Mouse (Mus musculus) heart, embryonic 13.5 days (tissue): ENCODE measurements around the gene Uggt1. TPM values are rescaled to one million over a fixed set of nuclear protein-coding genes. Genes with fewer than 3 reads are reported as not detected.

Experiments used
- ATAC-seq: fragments of 200-750 bp; cut with Nextera tagmentation; 2 replicates; pipeline ENCODE4 v1.8.0; 2017; ENCODE audit warnings: moderate TSS enrichment; ENCODE audit not compliant: insufficient number of reproducible peaks, low FRiP score, low TSS enrichment; ENCODE audit errors: extremely low read depth
- H3K27ac ChIP-seq: fragments of 300-500 bp; sonication (generic); replicated peaks from 2 replicates; pipeline ENCODE4 v1.5.1; 2015; ENCODE audit warnings: moderate library complexity, mild to moderate bottlenecking, inconsistent platforms
- H3K27me3 ChIP-seq: fragments of 300-500 bp; sonication (generic); replicated peaks from 2 replicates; pipeline ENCODE4 v1.6.1; 2015; ENCODE audit warnings: mild to moderate bottlenecking, inconsistent platforms
- H3K36me3 ChIP-seq: fragments of 300-500 bp; sonication (generic); 2 replicates; pipeline ENCODE4 v1.6.1; 2015; ENCODE audit warnings: mild to moderate bottlenecking, inconsistent platforms
- H3K4me1 ChIP-seq: fragments of 300-500 bp; sonication (generic); 2 replicates; pipeline ENCODE4 v1.6.1; 2015; ENCODE audit warnings: inconsistent platforms
- H3K4me2 ChIP-seq: fragments of 300-500 bp; sonication (generic); 2 replicates; pipeline ENCODE4 v1.6.1; 2015; ENCODE audit warnings: inconsistent platforms, mild to moderate bottlenecking, moderate library complexity
- H3K4me3 ChIP-seq: fragments of 300-500 bp; sonication (generic); 2 replicates; pipeline ENCODE4 v1.5.1; 2015; ENCODE audit warnings: moderate library complexity, mild to moderate bottlenecking, inconsistent platforms
- H3K9ac ChIP-seq: fragments of 300-500 bp; sonication (generic); 2 replicates; pipeline ENCODE4 v1.6.1; 2015; ENCODE audit warnings: inconsistent platforms, mild to moderate bottlenecking, moderate library complexity
- H3K9me3 ChIP-seq: fragments of 300-500 bp; sonication (generic); 2 replicates; pipeline ENCODE4 v1.6.1; 2016; ENCODE audit warnings: inconsistent platforms
- WGBS: fragments of 180-500 bp; shearing (Covaris S2); methylation state at CpG from one replicate; pipeline ENCODE4 v1.1.7; 2015; ENCODE audit warnings: mixed read lengths; 5-methylcytosine and 5-hydroxymethylcytosine counted together
- polyA plus RNA-seq: library from polyadenylated mRNA; unstranded; fragments of >200 nt; fragmentation: Nextera tagmentation; extraction: Ambion mirVana; gene quantifications from 2 replicates; pipeline ENCODE4 v1.2.1, GENCODE M21; 2015

Gene Uggt1
- polyA plus RNA-seq, 1 experiment from 2014 or later: 32.7 TPM

DNA sequence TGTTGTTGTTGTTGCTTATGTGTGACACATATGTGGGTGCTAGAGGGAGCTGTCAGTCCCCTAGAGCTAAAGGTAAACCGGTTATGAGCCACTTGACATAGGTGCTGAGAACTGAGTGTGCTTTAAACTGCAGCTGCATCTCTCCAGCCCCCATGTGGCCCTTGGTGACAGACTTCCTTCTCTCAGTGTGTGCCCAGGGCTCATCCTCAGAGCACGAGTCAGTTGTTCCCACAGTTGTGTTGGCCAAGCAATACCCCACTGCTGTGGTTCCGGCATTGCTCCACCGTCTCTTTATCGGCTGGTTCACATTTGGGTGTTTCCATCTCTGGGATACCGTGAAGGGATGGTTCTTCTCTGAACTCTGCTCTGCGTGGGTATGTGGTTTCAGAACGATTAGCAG lies 12.8 kb upstream of the Uggt1 start:
- H3K9me3 ChIP-seq: peaks cover 9% of the 10 kb centered on the region
- peaks cover 32% of the 10 kb centered on the region for H3K27me3 ChIP-seq
- H3K4me2 ChIP-seq: no peak overlapping the region
- no peaks in the 10 kb centered on the region for H3K36me3 ChIP-seq
- WGBS: 83% methylated on average over 8 of the region's 8 CpGs
- H3K4me3 ChIP-seq: no peak overlapping the region
- no peak overlapping the region for H3K9ac ChIP-seq
- H3K27ac ChIP-seq: no peak overlapping the region
- ATAC-seq: no peak
- peaks cover 22% of the 10 kb centered on the region for H3K4me1 ChIP-seq

DNA sequence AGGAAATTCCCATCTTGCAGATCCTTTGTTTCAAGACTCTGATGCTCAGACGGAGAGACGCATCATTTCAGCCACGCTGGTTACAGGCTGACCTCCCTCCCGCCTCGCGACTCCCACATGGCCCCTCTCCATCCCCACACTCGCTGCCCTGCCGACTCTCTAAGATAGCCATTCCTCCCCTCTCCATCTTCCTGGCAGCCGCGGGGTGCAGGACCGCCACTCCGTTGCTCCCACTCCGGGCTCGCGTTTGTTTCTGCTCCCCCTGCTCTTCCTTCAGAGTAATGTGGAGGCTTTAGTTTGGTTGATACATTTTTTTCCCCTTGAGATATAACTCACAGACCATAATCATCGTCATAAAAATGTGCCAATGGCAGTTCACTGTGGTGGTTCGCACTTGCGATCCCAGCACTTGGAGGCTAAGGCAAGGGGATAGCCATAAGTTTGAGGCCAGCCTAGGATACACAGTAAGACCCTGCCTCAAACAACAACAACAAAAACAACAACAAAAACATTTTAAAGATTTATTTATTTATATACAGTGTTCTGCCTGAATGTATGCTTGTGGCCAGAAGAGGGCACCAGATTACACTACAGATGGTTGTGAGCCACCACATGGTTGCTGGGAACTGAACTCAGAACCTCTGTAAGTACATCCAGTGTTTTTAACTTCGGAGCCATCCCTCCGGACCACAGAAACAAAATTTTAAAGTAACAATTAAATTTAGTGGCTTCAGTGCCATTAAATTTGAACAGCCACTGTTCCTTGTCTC lies 11.5 kb upstream of the Uggt1 start:
- H3K36me3 ChIP-seq: no peaks in the 10 kb centered on the region
- peaks cover 22% of the 10 kb centered on the region for H3K4me1 ChIP-seq
- H3K9ac ChIP-seq: 0 out of 2 replicates have a peak overlapping the region, but pooled peaks have one; percentile 16
- ATAC-seq: no peak
- 23% methylated on average over 20 of the region's 20 CpGs for WGBS
- H3K4me2 ChIP-seq: peak overlapping the region; percentile 29
- no peak overlapping the region for H3K4me3 ChIP-seq
- H3K9me3 ChIP-seq: peaks cover 9% of the 10 kb centered on the region
- peaks cover 32% of the 10 kb centered on the region for H3K27me3 ChIP-seq
- H3K27ac ChIP-seq: peak overlapping the region; percentile 78

DNA sequence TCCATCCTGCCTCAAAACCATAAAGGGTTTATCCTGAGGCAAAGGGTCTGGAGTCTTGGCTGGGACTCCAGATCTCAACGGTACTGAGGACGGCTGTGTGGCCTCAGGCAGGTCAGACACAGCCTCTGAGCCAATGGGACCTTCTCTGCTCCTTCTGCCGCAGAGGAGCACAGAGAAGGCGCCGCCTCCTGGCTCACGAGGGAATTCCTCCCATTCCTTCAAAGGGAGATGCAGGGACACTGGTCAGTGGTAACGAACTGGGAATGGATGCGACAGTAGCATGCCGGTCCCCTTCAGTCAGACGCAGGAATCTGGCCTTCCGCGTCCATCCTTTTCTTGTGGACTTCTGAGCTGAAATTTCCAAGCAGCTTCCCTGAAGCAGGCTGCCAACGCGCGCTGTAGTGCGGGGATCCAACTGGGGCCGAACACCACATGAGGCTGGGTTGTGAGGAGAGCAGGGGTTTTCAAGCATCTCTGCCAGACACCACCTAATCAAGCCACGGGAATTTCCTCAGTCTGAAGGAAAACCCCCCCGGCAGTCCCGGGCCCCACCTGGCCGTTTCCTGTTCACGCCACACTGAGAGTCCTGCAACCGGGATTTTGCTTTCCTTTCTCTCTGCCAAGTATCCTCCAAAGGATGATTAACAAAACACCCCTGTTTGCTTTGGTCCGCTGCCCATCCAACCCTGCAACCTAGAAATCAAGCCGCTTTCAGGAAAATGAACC lies 10.3 kb upstream of the Uggt1 start:
- Histone ChIP-seq H3K36me3 (no peaks in the 10 kb centered on the region), H3K9ac (peak overlapping the region; percentile 62), H3K4me3 (peak overlapping the region; percentile 33), H3K27me3 (peaks cover 32% of the 10 kb centered on the region), H3K9me3 (peaks cover 9% of the 10 kb centered on the region), H3K4me2 (peak overlapping the region; percentile 63), H3K27ac (peak overlapping the region; percentile 78), H3K4me1 (peaks cover 22% of the 10 kb centered on the region)
- WGBS: 8% methylated on average over 25 of the region's 25 CpGs
- ATAC-seq: no peak

DNA sequence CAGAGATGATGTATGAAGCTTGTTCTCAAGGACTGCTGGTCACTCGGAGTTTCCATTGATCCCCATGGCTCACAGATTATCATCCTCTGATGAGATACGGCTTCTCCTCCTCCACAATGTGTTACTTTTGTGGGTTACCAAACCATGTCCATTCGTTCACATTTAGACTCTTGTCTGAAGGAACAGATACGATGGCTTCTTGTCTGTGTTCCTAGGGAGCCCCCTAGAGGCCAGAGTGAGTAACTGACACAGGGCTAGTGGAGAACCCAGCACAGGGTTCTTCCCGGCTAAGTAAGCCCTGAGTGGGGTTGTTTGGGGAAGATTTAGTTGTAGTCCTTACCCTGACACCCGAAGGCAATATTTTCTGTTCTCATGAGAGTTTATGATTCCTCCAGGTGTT lies 8.3 kb upstream of the Uggt1 start:
- peak; percentile 49; the same call in 1 of the 2 replicates for ATAC-seq
- H3K27me3 ChIP-seq: peaks cover 32% of the 10 kb centered on the region
- 6% methylated on average over 6 of the region's 6 CpGs for WGBS
- no peaks in the 10 kb centered on the region for H3K36me3 ChIP-seq
- no peak overlapping the region for H3K27ac ChIP-seq
- H3K9ac ChIP-seq: no peak overlapping the region
- H3K4me1 ChIP-seq: peaks cover 22% of the 10 kb centered on the region
- no peak overlapping the region for H3K4me2 ChIP-seq
- no peak overlapping the region for H3K4me3 ChIP-seq
- H3K9me3 ChIP-seq: peaks cover 9% of the 10 kb centered on the region

DNA sequence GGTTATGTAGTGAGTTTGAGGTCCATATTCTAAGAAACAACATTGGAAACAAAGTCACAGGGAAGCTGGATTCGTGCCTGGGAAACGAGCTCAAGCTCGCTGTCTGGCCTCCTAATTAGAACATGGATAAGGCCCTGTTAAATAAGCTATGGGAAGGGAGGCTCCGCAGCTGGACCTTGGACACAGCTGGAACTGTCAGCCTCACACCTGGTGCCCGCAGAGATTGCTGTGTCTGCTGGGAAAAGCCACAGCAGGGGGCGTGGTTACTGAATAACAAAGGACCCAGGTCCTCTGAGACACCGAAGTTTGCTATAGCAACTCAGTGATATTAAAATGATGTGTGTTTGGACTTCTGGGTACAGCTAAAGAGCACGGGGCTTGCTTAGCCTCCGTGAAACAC lies 6.9 kb upstream of the Uggt1 start:
- WGBS: 17% methylated on average over 9 of the region's 9 CpGs
- ATAC-seq: no peak
- H3K4me2 ChIP-seq: no peak overlapping the region
- no peaks in the 10 kb centered on the region for H3K36me3 ChIP-seq
- H3K9me3 ChIP-seq: peaks cover 4% of the 10 kb centered on the region
- peaks cover 22% of the 10 kb centered on the region for H3K4me1 ChIP-seq
- H3K9ac ChIP-seq: no peak overlapping the region
- H3K27ac ChIP-seq: no peak overlapping the region
- peaks cover 30% of the 10 kb centered on the region for H3K27me3 ChIP-seq
- no peak overlapping the region for H3K4me3 ChIP-seq

DNA sequence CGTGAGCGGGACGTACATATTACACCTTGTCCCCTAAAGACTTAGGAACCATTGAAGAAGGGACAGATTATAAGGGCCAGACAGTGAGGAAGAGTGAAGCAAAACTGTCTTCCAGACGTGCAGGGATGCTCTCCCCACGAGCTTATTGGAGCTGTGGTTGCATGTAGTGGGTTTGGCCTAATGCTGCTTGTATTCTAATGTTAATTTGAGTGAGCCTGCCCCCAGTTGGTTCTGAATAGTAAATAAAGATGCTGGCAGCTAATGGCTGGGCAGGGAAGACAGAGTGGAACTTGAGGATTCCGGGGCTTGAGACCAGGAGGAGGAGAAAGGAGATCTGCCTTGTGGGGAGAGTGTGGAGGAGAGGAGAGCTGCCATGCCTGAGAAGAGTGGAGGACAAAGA lies 2.2 kb upstream of the Uggt1 start:
- H3K27me3 ChIP-seq: no peaks in the 10 kb centered on the region
- no peak overlapping the region for H3K9ac ChIP-seq
- no peak overlapping the region for H3K27ac ChIP-seq
- peaks cover 19% of the 10 kb centered on the region for H3K4me1 ChIP-seq
- no peaks in the 10 kb centered on the region for H3K36me3 ChIP-seq
- 54% methylated on average over 6 of the region's 6 CpGs for WGBS
- H3K4me2 ChIP-seq: no peak overlapping the region
- no peaks in the 10 kb centered on the region for H3K9me3 ChIP-seq
- no peak overlapping the region for H3K4me3 ChIP-seq
- no peak for ATAC-seq

DNA sequence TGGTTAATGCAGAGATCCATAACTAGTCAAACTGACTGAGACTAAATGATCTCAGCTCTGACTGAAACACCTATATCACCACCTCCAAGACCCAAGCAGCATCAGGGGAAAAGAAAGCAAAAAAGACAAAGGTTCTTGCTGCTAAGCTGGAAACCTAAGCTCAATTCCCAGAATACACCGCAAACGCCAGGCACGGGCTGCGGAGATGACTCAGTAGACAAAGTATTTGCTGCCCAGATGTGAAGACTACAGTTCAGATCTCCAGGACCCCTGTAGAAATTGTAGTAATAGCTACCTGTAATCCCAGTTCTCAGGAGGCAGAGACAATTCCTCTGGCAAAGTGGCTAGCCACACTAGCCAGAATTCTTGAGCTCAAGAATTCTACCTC lies 302 bp upstream of the Uggt1 start:
- ATAC-seq: no peak
- Histone ChIP-seq H3K9ac (no peak overlapping the region), H3K4me2 (peak overlapping the region; percentile 94), H3K4me3 (peak overlapping the region; percentile 97), H3K4me1 (peaks cover 19% of the 10 kb centered on the region), H3K27me3 (no peaks in the 10 kb centered on the region), H3K9me3 (no peaks in the 10 kb centered on the region), H3K36me3 (no peaks in the 10 kb centered on the region), H3K27ac (no peak overlapping the region)
- 66% methylated on average over 4 of the region's 4 CpGs for WGBS

DNA sequence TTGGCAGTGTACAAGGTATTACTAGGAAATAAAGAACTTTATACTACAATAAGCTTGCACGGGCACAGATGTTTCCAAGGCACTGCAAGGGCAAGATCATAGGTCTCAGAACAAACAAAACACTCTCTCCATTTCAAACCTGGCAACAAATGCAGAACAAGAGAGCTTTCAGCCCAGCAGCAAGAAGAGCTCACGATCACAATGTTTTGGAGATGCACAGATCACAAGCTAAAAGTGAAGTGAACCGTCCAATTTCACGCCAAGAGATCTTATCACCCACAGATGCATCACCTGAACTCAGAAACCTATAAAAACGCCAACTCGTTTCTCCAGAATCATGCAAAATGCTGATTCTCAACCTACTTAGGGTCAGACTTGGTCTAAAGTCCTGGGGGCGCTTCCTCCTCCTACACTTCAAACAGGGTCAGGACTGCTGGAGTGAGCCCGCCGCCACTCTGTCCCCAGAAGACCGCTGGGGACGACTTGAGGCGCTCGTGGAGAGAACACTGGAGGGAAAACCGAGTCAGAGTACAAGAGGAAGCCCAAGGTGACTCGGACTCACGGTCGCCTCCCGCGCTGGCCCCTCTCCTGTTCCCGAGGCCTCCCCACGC lies 968 bp downstream of the Uggt1 start:
- 3% methylated on average over 21 of the region's 21 CpGs for WGBS

DNA sequence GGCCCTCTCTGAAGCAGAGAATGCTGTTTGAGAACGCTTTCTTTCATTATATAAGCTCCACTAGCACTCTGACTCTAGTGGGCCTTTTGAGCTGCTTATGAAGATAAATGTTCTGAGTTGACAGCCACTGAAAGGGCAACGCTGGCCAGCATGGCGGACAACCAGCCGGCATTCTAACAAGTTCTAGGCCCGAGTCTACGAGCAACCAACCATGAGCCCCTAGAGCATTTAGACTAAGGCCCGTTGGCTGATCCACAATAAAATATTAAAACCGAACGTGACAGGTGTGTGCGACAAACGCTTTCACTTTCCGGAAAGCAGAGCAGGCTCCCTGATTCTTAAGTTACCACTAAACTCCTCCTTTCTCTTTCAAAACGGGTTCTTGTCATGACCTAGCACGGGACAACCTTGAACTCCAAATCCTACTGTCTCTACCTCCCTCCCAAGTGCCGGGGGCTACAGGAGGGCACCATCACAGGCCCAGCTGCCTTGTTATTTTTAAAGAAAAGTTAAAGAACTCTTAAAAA lies 2.6 kb downstream of the Uggt1 start:
- H3K4me1 ChIP-seq: peaks cover 19% of the 10 kb centered on the region
- H3K9me3 ChIP-seq: no peaks in the 10 kb centered on the region
- ATAC-seq: no peak
- H3K27me3 ChIP-seq: no peaks in the 10 kb centered on the region
- no peak overlapping the region; the same call in 1 of the 2 replicates for H3K9ac ChIP-seq
- H3K36me3 ChIP-seq: no peaks in the 10 kb centered on the region
- 86% methylated on average over 15 of the region's 15 CpGs for WGBS
- no peak overlapping the region for H3K4me2 ChIP-seq
- no peak overlapping the region for H3K4me3 ChIP-seq
- H3K27ac ChIP-seq: no peak overlapping the region

More for the DNA sequence above, 968 bp downstream of the Uggt1 start:
- Histone ChIP-seq H3K9ac (peak overlapping the region; percentile 84), H3K4me3 (peak overlapping the region; percentile 97), H3K27me3 (no peaks in the 10 kb centered on the region), H3K9me3 (no peaks in the 10 kb centered on the region), H3K4me2 (peak overlapping the region; percentile 94), H3K36me3 (no peaks in the 10 kb centered on the region), H3K4me1 (peaks cover 19% of the 10 kb centered on the region), H3K27ac (peak overlapping the region; percentile 83)
- no peak for ATAC-seq

DNA sequence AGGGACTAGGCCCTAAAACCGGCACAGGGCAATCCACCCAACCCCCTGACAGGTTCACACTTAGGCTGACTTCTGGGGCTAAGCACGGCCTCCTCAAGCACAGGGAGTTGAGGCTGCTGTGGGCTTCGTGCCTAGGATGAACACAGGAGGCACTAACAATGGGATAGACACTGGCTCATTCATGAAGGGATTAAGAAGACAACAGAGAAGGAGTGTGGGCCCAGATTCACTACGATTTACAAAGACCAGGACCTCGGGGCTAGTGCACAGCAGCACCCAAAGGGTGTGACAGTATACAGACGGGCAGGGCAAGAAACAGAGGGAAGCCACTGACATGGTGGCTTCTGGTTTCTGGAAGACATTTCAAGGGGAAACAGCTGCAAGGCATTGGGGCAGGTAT lies 4.3 kb downstream of the Uggt1 start:
- H3K4me1 ChIP-seq: peaks cover 26% of the 10 kb centered on the region
- H3K9me3 ChIP-seq: no peaks in the 10 kb centered on the region
- no peak for ATAC-seq
- WGBS: 77% methylated on average over 6 of the region's 6 CpGs
- H3K27ac ChIP-seq: no peak overlapping the region
- H3K36me3 ChIP-seq: no peaks in the 10 kb centered on the region
- no peak overlapping the region for H3K9ac ChIP-seq
- H3K27me3 ChIP-seq: no peaks in the 10 kb centered on the region
- no peak overlapping the region for H3K4me3 ChIP-seq
- no peak overlapping the region for H3K4me2 ChIP-seq

DNA sequence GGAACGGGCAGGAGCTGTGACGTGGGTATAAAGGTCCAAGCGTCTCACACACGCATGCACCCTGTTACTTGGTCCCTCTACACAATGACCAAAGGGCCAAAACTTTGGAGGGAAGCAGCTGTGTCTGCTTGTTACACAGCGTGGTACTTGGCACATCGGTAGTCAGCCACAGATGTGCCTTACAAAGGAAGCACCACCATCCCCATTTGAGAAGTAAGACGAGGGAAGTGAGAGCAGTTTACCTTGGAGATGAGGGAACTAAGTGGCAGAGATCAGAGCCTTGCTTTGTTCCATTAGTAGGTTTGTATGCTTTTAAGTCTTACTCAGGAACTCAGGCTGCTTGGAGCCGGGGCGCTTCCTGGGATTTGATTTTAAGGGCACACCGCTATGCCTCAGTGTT lies 5.1 kb downstream of the Uggt1 start:
- ATAC-seq: no peak
- no peak overlapping the region for H3K27ac ChIP-seq
- H3K4me2 ChIP-seq: no peak overlapping the region
- H3K9me3 ChIP-seq: no peaks in the 10 kb centered on the region
- peaks cover 4% of the 10 kb centered on the region for H3K36me3 ChIP-seq
- no peaks in the 10 kb centered on the region for H3K27me3 ChIP-seq
- H3K9ac ChIP-seq: no peak overlapping the region
- 92% methylated on average over 10 of the region's 10 CpGs for WGBS
- no peak overlapping the region for H3K4me3 ChIP-seq
- peaks cover 29% of the 10 kb centered on the region for H3K4me1 ChIP-seq
